8 mouse cellular contexts compared by ENCODE assay signal in the genomic region with DNA sequence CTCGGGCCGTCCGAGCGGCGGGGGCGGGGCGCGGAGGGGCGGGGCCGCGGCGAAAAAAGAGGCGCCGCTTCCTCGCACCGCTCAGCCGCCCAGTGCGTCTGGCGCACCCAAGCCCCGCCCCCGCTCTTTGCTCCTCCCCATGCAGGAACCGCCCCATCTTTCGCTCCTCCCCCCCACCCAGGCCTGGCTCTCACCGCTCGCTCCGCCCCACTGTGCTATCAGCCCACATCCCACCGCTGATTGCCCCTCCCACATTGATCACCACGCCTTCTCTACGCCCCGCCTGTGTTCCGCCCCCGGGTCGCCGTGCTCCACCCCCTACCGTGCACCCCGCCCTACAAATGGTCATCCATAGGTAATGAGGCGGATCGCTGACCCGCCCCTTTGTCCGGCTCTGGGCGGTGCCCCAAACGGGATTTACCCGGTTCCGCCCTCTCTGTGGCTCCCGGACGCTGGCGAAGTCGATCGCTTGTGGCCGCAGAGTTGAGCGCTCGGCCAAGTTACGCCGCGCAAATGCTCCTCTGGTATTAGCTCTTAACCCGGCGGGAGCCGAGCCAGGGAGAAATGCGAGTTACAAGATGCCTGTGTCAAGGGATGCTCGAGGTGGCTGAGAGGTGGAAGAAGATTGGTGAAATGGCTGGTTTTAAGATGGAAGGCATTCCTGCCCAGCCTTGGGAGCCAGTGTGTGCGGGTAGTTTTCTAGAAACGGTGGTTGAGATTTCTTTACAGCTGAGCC. TPM values are rescaled to one million over a fixed set of nuclear protein-coding genes. Genes with fewer than 3 reads are reported as not detected.
DNase-seq lines count a peak whose midpoint lies in the region; ATAC-seq and TF ChIP-seq lines count a peak whose summit lies in the region.

No protein-coding gene starts in this region.

- peaks cover 9% of the 10 kb centered on the region; the same call in 1 of the 2 replicates for H3K4me1 ChIP-seq in cortical plate, adult 2 months (ENCODE audit: control insufficient read depth, insufficient read depth, low read length)

- peak; percentile 44; the same call in 1 of the 2 replicates for TF ChIP-seq POLR2A in cortical plate, adult 2 months (IDR thresholded peaks at IDR 0.05; ENCODE audit: extremely low read depth, insufficient read depth, low read length)

- peak; percentile 81 for ATAC-seq in activated CD4-positive, CD25-positive, alpha-beta regulatory T cell, adult 4 months
- ATAC-seq in megakaryocyte-erythroid progenitor cell, adult 5-6 weeks (replicated peaks; ENCODE audit: low FRiP score, low TSS enrichment, poor library complexity, severe bottlenecking) = peak; percentile 87

- TF ChIP-seq CTCF in cortical plate, adult 2 months (IDR thresholded peaks at IDR 0.05; ENCODE audit: extremely low read depth, insufficient read depth, low read length) = no peak

- DNase-seq in gastrocnemius, adult 8-10 months (ENCODE audit: low spot score in 2 of 2) = peak; percentile 95 to 97
- peak; percentile 99 for DNase-seq in induced T-regulatory cell, adult 2 months (ENCODE audit: low read depth)
- peak; percentile 94 to 97 for DNase-seq in left cerebral cortex, postnatal 10 days (ENCODE audit: extremely low spot score in 1 of 2, low spot score in 2 of 2)
- peak; percentile 92 for DNase-seq in right cerebral cortex, postnatal 25 days
- peak; percentile 97 to 98 for DNase-seq in urinary bladder, postnatal 4 days (ENCODE audit: low spot score in 2 of 2)

- H3K4me3 ChIP-seq in cortical plate, adult 2 months (ENCODE audit: insufficient read depth, low read length) = peak overlapping the region; percentile 97

- intact Hi-C loops in left cerebral cortex, postnatal 10 days (cut with DNase I) = no loop called here

- H3K27ac ChIP-seq in cortical plate, adult 2 months (ENCODE audit: insufficient read depth, low read length) = peak overlapping the region; percentile 54; the same call in 1 of the 2 replicates

RNA-seq across cellular contexts. Expression of gene Tspan14, which starts 0.4 kb away (rescaled TPM):
- 10 to 100 TPM; 56.8 to 58.3 TPM for polyA plus RNA-seq in activated CD4-positive, CD25-positive, alpha-beta regulatory T cell, adult 4 months (2017; shearing (Covaris generic))
- 60.9 and 61.0 TPM in 2 replicates for polyA plus RNA-seq in cortical plate, adult 2 months (2012; rRNA removed)
- total RNA-seq in gastrocnemius, adult 8-10 months (2022) = 10 to 100 TPM in 2 of 4 experiments, 1 to 10 TPM in 2; 8.9 to 11.6 (median 10.3) TPM
- total RNA-seq in left cerebral cortex, postnatal 10 days (2021) = 10 to 100 TPM; 63.3 to 64.5 TPM
- total RNA-seq in megakaryocyte-erythroid progenitor cell, adult 5-6 weeks (2014; fragmentation: Nextera tagmentation) = 8.6 and 13.3 TPM in 2 replicates
- total RNA-seq in megakaryocyte-erythroid progenitor cell, adult 5-6 weeks (2017) = 9.3 and 12.9 TPM in 2 replicates

RNA-seq across cellular contexts. Expression of gene Fam213a, which starts 46.6 kb away (rescaled TPM):
- 1 to 10 TPM; 8.5 to 9.2 TPM for polyA plus RNA-seq in activated CD4-positive, CD25-positive, alpha-beta regulatory T cell, adult 4 months (2017; shearing (Covaris generic))
- polyA plus RNA-seq in cortical plate, adult 2 months (2012; rRNA removed) = 123 and 125 TPM in 2 replicates
- 10 to 100 TPM; 25.1 to 33.3 (median 30.0) TPM for total RNA-seq in gastrocnemius, adult 8-10 months (2022)
- total RNA-seq in left cerebral cortex, postnatal 10 days (2021) = 100 to 1,000 TPM in 1 of 2 experiments, 10 to 100 TPM in 1; 97.0 to 101 TPM
- total RNA-seq in megakaryocyte-erythroid progenitor cell, adult 5-6 weeks (2014; fragmentation: Nextera tagmentation) = 29.9 and 70.4 TPM in 2 replicates
- total RNA-seq in megakaryocyte-erythroid progenitor cell, adult 5-6 weeks (2017) = 73.6 and 75.3 TPM in 2 replicates

Comparison
In these comparisons a context has a peak if more than half of its experiments do, and no peak if none do; other contexts are left out.
1. Peak in every context shown above with its lines: DNase-seq, ATAC-seq, H3K4me3 ChIP-seq and H3K27ac ChIP-seq.
2. RNA of gene Tspan14, which starts 0.4 kb away (total RNA-seq): 63.3 to 64.5 TPM in left cerebral cortex, postnatal 10 days; 8.9 to 11.6 TPM in gastrocnemius, adult 8-10 months and 8.6 to 13.3 TPM in megakaryocyte-erythroid progenitor cell, adult 5-6 weeks; every median in the first group is over 4 times any median in the second.